Mouse (Mus musculus): Measurements from ENCODE around the gene Trpc4. TPM values are rescaled to one million over a fixed set of nuclear protein-coding genes. Genes with fewer than 3 reads are reported as not detected.

Trpc4 gene
- polyA plus RNA-seq, 1 experiment from 2014 or later, result 2.7 TPM

DNA sequence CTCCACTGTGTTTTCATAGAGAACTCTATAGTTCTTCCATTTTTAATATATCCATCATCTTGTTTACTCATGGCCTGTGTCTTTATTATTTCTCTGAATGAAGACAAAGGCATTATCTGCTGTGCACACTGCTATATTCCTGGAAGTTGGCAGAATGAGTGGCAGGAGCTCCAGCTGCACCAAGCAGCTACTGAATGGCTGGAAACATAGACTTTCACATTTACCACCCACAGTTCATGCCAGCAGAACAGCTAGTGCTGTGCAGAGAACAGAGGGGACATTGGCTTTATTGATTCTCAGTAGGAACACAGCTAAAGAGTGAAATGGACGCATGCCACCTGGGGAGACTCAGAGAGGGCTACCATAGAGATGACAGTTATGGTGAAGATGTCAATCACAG, 55.6 kb downstream of the Trpc4 start:
- ATAC-seq, result no peak
- H3K27ac ChIP-seq, result no peak overlapping the region
- no peaks in the 10 kb centered on the region for H3K9me3 ChIP-seq
- no peak overlapping the region for H3K4me3 ChIP-seq (replicated peaks)
- no peak overlapping the region for H3K9ac ChIP-seq
- no peaks in the 10 kb centered on the region for H3K36me3 ChIP-seq
- no peaks in the 10 kb centered on the region for H3K4me1 ChIP-seq (replicated peaks)
- 78% methylated on average over 1 of the region's 1 CpGs for WGBS
- no peaks in the 10 kb centered on the region for H3K27me3 ChIP-seq (replicated peaks)
- no peak overlapping the region for H3K4me2 ChIP-seq (replicated peaks)

DNA sequence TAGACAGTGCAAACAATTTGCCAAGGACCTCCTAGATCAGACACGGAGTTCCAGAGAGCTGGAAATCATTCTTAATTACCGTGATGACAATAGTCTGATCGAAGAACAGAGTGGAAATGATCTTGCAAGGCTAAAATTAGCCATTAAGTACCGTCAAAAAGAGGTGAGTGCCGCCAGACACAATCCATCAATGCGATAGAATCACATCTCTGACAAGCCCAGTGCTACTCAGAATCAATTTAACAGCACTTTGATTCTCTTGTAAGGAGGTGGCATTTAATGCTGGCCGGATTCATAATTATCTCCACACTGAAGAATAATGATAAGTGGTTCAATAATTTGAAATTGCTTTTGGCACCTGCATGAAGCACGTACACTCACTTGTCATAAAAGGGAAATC, 66.7 kb downstream of the Trpc4 start:
- ATAC-seq, result no peak
- 73% methylated on average over 8 of the region's 8 CpGs for WGBS
- no peak overlapping the region for H3K9ac ChIP-seq
- no peaks in the 10 kb centered on the region for H3K9me3 ChIP-seq
- no peaks in the 10 kb centered on the region for H3K36me3 ChIP-seq
- no peak overlapping the region for H3K27ac ChIP-seq
- no peak overlapping the region for H3K4me2 ChIP-seq (replicated peaks)
- H3K27me3 ChIP-seq (replicated peaks), result no peaks in the 10 kb centered on the region
- no peaks in the 10 kb centered on the region for H3K4me1 ChIP-seq (replicated peaks)
- no peak overlapping the region for H3K4me3 ChIP-seq (replicated peaks)

DNA sequence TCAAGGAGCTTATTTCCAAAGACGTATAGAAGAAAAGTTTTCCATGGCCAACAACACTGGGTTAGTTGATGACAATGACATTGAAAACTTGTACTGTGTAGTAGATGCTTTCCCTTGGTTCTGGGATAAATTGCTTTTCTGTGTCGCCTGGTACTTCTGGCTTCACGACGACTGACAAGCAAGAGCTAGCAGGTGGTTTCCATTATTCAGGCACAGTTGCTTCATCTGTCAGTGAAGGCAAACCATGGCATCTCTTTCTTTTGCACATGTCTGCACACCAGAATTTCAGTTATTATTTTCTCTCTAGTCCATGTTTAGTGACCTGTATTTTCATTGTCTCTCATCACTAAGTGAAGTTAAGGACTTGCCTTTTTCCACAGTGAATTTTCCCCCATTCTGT, 72.6 kb downstream of the Trpc4 start:
- WGBS, result 65% methylated on average over 4 of the region's 4 CpGs
- Histone ChIP-seq H3K36me3 (no peaks in the 10 kb centered on the region), H3K9ac (no peak overlapping the region), H3K9me3 (no peaks in the 10 kb centered on the region), H3K27me3 (replicated peaks) (no peaks in the 10 kb centered on the region), H3K4me3 (replicated peaks) (no peak overlapping the region), H3K4me1 (replicated peaks) (no peaks in the 10 kb centered on the region), H3K27ac (no peak overlapping the region), H3K4me2 (replicated peaks) (no peak overlapping the region)
- no peak for ATAC-seq

DNA sequence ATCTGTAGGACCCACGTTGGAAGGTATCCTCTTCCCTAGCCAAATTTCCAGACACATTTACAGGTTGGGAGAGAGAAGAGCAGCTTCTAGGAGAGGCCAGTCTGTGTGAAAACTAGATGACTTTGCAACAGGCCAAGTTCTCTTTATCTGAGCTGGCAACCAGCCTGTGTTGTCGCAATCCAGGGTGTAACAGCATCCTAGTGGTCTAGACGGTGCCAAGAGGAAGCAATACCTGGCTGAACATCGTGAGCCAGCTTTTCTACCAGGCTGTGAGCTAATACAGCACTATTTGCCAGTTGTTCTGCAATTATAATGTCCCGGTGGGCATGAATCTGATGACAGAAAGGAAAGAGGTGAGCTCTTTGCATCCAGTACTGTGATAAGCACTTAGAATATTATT, 83.1 kb downstream of the Trpc4 start:
- WGBS, result 70% methylated on average over 5 of the region's 5 CpGs
- no peaks in the 10 kb centered on the region for H3K27me3 ChIP-seq (replicated peaks)
- H3K9me3 ChIP-seq, result no peaks in the 10 kb centered on the region
- no peaks in the 10 kb centered on the region for H3K36me3 ChIP-seq
- H3K4me3 ChIP-seq (replicated peaks), result no peak overlapping the region
- no peak overlapping the region for H3K9ac ChIP-seq
- no peak for ATAC-seq
- H3K4me2 ChIP-seq (replicated peaks), result no peak overlapping the region
- H3K27ac ChIP-seq, result no peak overlapping the region
- no peaks in the 10 kb centered on the region for H3K4me1 ChIP-seq (replicated peaks)

DNA sequence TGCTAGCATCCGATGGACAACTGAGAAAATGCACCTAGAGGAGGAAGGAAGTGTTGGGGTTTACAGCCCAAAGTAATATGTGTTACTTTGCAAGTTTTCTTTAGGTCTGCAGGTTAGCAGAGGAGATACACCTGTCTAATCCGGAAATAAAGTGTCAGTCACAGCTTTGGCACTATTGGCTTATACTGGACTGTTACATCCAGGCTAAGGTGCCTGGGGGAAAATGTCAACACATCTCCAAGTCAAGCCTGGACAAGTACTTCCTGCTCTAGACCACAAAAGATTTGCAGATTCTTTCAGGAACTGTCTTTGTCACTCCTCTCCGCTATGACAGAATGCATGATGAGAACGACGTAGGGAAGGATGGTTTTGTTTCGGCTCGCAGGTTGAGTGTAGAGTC, 83.6 kb downstream of the Trpc4 start:
- no peak overlapping the region for H3K9ac ChIP-seq
- no peaks in the 10 kb centered on the region for H3K9me3 ChIP-seq
- no peak for ATAC-seq
- no peak overlapping the region for H3K27ac ChIP-seq
- no peaks in the 10 kb centered on the region for H3K4me1 ChIP-seq (replicated peaks)
- no peaks in the 10 kb centered on the region for H3K27me3 ChIP-seq (replicated peaks)
- WGBS, result 93% methylated on average over 7 of the region's 7 CpGs
- H3K36me3 ChIP-seq, result no peaks in the 10 kb centered on the region
- H3K4me2 ChIP-seq (replicated peaks), result no peak overlapping the region
- no peak overlapping the region for H3K4me3 ChIP-seq (replicated peaks)

DNA sequence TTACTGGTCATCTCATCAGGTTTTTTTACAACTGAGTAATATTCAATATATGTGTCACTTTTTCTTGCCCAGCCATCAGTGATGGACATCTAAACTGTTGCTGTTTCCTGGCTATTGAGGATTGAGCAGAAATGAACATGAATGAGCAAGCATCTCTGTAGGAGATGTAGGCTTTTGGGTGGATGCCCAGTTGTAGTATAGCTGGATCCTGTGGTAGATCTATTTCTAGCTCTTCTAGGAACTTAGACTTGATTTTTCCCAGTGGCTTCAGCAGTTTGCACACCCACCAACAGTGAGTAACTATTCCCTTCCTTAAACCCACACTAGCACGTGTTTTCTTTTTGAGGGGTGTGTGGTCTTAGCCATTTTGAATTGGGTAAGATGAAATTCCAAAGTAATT, 87.3 kb downstream of the Trpc4 start:
- no peak for ATAC-seq
- H3K36me3 ChIP-seq, result no peaks in the 10 kb centered on the region
- no peaks in the 10 kb centered on the region for H3K27me3 ChIP-seq (replicated peaks)
- no peak overlapping the region for H3K4me2 ChIP-seq (replicated peaks)
- no peaks in the 10 kb centered on the region for H3K9me3 ChIP-seq
- 96% methylated on average over 1 of the region's 1 CpGs for WGBS
- H3K4me1 ChIP-seq (replicated peaks), result no peaks in the 10 kb centered on the region
- no peak overlapping the region for H3K27ac ChIP-seq
- no peak overlapping the region for H3K9ac ChIP-seq
- no peak overlapping the region for H3K4me3 ChIP-seq (replicated peaks)

DNA sequence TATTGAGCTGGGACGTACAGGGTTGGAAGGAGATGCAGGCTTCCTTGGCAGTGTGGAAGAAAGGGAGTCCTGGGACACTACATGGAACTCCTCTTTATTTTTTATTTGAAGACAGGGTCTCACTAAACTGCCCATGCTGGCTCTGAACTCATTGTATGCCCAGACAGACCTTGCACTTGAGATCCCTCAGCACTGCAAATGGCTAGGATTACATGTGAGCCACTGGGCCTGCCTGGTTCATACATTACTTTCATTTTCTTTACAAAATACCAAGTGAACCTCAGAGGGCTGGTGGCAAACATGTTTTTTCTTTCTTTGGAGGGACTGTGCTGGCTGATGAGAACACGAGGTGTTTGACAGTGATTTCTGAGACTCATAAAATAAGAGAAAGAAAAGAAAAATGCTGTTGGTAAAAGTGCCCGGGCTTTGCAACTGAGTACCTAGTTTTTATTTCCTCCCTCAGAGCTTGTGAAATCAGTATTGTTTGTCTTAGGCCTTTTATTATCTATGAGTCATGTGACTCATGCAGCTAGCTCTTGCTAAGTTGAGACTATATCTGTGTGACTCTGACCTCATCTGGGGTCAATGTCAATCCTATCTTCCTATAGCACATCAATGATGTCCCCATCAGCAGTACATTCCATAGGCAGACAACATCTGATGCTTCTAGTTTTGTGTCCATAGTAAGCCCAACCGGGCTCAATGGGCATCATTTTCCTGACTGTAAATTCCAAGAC, 89.1 kb downstream of the Trpc4 start:
- Histone ChIP-seq H3K27ac (no peak overlapping the region), H3K27me3 (replicated peaks) (no peaks in the 10 kb centered on the region), H3K4me2 (replicated peaks) (no peak overlapping the region), H3K9ac (no peak overlapping the region), H3K4me1 (replicated peaks) (no peaks in the 10 kb centered on the region), H3K4me3 (replicated peaks) (no peak overlapping the region), H3K9me3 (no peaks in the 10 kb centered on the region), H3K36me3 (no peaks in the 10 kb centered on the region)
- peak; percentile 82 for ATAC-seq
- WGBS, result 68% methylated on average over 4 of the region's 4 CpGs

DNA sequence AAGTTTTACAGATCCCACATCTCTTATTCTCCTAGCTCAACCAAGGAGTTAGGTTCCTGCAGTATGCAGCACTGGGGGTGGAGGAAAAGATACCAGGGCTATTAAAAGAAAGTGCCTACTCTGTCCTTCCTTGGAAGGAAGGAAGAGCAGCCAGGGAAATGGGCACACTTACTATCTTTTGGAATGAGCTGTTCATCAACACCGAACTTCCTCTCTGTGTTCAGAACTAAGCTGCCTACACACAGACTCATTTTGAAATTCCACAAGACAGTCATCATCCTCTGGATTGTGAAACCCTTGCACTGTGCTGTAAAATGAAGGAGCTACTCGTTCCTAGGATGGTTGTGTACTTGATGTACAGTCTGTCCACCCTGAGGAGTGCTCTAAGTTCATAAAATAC, 90.6 kb downstream of the Trpc4 start:
- no peaks in the 10 kb centered on the region for H3K4me1 ChIP-seq (replicated peaks)
- no peaks in the 10 kb centered on the region for H3K9me3 ChIP-seq
- ATAC-seq, result no peak
- WGBS, result 54% methylated on average over 2 of the region's 2 CpGs
- no peaks in the 10 kb centered on the region for H3K36me3 ChIP-seq
- H3K4me2 ChIP-seq (replicated peaks), result no peak overlapping the region
- no peak overlapping the region for H3K27ac ChIP-seq
- H3K27me3 ChIP-seq (replicated peaks), result no peaks in the 10 kb centered on the region
- no peak overlapping the region for H3K4me3 ChIP-seq (replicated peaks)
- no peak overlapping the region for H3K9ac ChIP-seq

DNA sequence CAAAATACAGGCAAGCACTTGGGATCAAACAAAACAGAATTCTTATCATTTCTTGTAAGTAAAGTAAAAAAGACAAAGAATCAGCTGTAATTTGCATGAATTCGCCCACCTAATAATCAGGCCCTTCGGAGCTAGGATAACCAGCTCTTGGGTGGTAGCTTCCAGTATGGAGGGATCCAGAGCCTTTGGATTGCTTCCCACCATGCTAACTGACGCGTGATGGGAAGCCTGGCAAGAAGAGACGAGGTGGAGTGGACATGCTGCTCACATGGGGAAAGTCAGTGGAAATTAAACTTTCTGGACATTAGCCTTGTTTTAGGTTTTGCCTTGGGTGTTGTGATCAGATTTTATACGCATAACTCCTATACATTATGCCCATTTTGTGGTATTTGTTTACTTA, 93.5 kb downstream of the Trpc4 start:
- Histone ChIP-seq H3K9me3 (no peaks in the 10 kb centered on the region), H3K4me2 (replicated peaks) (no peak overlapping the region), H3K4me3 (replicated peaks) (no peak overlapping the region), H3K9ac (no peak overlapping the region), H3K4me1 (replicated peaks) (no peaks in the 10 kb centered on the region), H3K27me3 (replicated peaks) (no peaks in the 10 kb centered on the region), H3K27ac (no peak overlapping the region), H3K36me3 (no peaks in the 10 kb centered on the region)
- no peak for ATAC-seq
- 98% methylated on average over 6 of the region's 6 CpGs for WGBS

DNA sequence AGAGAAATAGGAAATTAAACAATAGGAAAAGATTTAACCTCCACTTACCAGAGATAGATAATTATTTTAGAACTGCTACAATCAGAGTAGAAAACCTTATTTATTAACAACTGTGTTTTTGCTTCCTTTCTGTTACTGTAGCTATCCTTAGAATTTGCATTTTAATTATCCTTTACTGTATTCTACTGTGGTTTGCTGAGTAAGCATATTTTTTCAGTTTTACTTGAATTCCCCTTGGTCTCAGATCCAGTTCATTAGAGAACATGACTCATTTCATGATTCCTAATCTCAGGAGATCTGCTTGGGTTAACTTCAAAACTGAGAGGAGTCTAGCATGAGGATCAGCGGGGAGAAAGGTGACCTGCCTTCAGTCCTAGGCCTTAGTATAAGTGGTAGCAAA, 111.1 kb downstream of the Trpc4 start:
- Histone ChIP-seq H3K27me3 (replicated peaks) (no peaks in the 10 kb centered on the region), H3K4me1 (replicated peaks) (no peaks in the 10 kb centered on the region), H3K4me3 (replicated peaks) (no peak overlapping the region), H3K4me2 (replicated peaks) (no peak overlapping the region), H3K9me3 (no peaks in the 10 kb centered on the region), H3K9ac (no peak overlapping the region), H3K27ac (no peak overlapping the region), H3K36me3 (no peaks in the 10 kb centered on the region)
- ATAC-seq, result no peak
- 88% methylated on average over 1 of the region's 1 CpGs for WGBS

DNA sequence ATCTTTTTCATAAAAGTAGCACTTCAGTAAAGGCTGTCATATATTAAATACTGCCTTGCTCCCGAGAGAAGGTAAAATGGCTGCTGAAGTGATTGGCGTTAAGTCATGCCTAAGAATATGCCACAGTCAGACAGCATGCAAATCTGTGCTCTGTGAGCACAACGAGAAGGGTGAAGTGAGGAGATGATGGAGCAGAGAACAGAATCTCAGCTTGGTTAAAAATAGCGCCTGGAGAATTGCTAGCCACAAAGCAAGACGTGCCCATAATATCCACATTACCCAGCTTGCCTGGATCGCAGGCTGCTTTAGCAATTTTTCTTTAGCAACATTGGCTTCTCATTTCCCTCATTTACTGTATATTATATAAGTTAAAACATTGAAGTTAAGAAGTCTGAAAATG, 113.3 kb downstream of the Trpc4 start:
- Histone ChIP-seq H3K9me3 (no peaks in the 10 kb centered on the region), H3K4me2 (replicated peaks) (no peak overlapping the region), H3K27ac (no peak overlapping the region), H3K9ac (no peak overlapping the region), H3K36me3 (no peaks in the 10 kb centered on the region), H3K27me3 (replicated peaks) (no peaks in the 10 kb centered on the region), H3K4me1 (replicated peaks) (no peaks in the 10 kb centered on the region), H3K4me3 (replicated peaks) (no peak overlapping the region)
- 78% methylated on average over 6 of the region's 6 CpGs for WGBS
- no peak for ATAC-seq

DNA sequence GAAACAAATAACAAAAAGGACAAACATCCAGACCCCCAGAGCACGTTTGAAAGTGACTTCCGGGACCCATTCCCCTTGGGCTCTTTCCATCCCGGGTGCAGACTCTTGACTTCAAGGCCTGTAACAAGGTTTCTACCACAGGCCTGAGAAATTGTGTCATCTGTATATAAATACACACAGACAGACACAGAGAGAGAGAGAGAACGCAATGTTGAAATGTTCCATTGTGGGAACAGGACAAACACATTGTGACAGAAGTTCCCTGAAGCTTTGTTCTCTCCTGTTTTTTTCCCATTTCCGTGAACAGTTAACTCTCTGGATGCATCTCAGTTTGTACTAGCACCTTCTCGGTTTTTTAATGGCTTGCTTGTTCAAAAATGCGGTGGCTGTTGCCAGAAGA, 118.8 kb downstream of the Trpc4 start:
- H3K36me3 ChIP-seq, result no peaks in the 10 kb centered on the region
- H3K4me1 ChIP-seq (replicated peaks), result no peaks in the 10 kb centered on the region
- ATAC-seq, result no peak
- WGBS, result 61% methylated on average over 7 of the region's 7 CpGs
- H3K4me2 ChIP-seq (replicated peaks), result no peak overlapping the region
- no peak overlapping the region for H3K9ac ChIP-seq
- no peak overlapping the region for H3K27ac ChIP-seq
- H3K9me3 ChIP-seq, result no peaks in the 10 kb centered on the region
- no peaks in the 10 kb centered on the region for H3K27me3 ChIP-seq (replicated peaks)
- no peak overlapping the region for H3K4me3 ChIP-seq (replicated peaks)

DNA sequence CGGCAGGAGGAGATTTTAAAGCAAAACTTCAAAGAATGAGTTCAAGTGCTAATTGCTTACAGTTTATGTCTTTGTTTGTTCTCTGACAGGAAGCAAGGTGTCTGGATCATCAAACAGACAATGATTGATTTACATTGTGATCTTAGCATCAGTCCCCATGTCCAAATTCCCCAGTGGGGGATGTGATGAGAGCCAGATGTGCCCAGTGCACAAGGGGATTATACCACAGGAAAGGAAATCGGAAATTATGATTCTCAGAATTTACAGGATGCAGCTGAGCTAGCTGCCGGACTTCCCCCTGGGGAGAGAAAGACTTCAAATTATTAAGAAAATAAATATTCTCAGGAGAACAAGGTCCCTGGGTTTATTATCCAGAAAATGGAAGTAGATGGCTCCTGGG, 133.9 kb downstream of the Trpc4 start:
- Histone ChIP-seq H3K4me3 (replicated peaks) (no peak overlapping the region), H3K27ac (no peak overlapping the region), H3K36me3 (no peaks in the 10 kb centered on the region), H3K9ac (no peak overlapping the region), H3K4me2 (replicated peaks) (no peak overlapping the region), H3K9me3 (no peaks in the 10 kb centered on the region), H3K27me3 (replicated peaks) (no peaks in the 10 kb centered on the region), H3K4me1 (replicated peaks) (no peaks in the 10 kb centered on the region)
- 43% methylated on average over 3 of the region's 3 CpGs for WGBS
- no peak for ATAC-seq
